Mouse (Mus musculus) B cell, adult 2 months (primary cell): ENCODE results near the gene Fbp1.
"Not testable (repeated sequence)": the region's sequence is repeated elsewhere in the genome, so short reads cannot be mapped to it uniquely, and the experiment has no call there.

Experiments used
- DNase-seq, 2 experiments: peaks; one replicate each; pipeline ENCODE4 v3.0.0; 2022

Fbp1 gene

GRCm38 (mm10) chr13:62815705-62816104 lies 72.4 kb downstream of the Fbp1 start:
- not testable (repeated sequence) for DNase-seq
